ENCODE assay signal across 10 mouse cellular contexts in the genomic region with DNA sequence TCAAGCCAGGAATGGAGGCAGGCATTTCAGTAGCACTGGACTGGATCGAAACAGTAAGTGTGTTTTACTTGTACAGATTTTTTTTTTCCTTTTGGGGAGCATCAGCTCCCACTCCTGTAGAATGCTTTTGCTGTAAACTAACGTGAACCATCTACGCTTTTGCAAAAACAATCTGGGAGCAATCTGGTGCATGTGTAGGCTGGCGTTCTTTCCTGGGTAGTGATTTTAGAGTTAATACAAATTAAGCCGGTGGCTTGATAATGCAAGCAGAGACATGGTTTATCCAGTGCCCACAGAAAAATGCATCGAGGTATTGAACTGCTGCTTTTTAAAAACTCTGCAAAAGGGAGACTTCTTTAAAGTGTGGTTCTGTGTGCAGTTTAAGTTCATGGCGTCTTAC. TPM values are rescaled to one million over a fixed set of nuclear protein-coding genes. Genes with fewer than 3 reads are reported as not detected.
DNase-seq lines count a peak whose midpoint lies in the region; ATAC-seq and TF ChIP-seq lines count a peak whose summit lies in the region.
"Had no signal": no experiment of that assay in that cellular context is flagged by ENCODE, and none has a peak within 500 bp of the region (broad histone marks: within the 10 kb centered on the region; RNA-seq: fewer than 3 reads in every experiment).

No protein-coding gene starts in this region.

- DNase-seq in heart, adult 11 months, result no peak
- peak; percentile 88 for DNase-seq in midbrain, embryonic 11.5 days (ENCODE audit: low spot score, missing footprints)
- no peak for DNase-seq in midbrain, embryonic 10.5 days (ENCODE audit: low spot score)
- no peak for DNase-seq in limb, embryonic 10.5 days (ENCODE audit: low spot score)
- DNase-seq in stomach, postnatal 0 days (ENCODE audit: low spot score), result no peak
- no peak for DNase-seq in thymus, postnatal 10 days (ENCODE audit: low spot score in 2 of 2)
- DNase-seq in embryo, embryonic 9.5 days (ENCODE audit: extremely low spot score), result no peak
- DNase-seq: heart, postnatal 36 days had no signal

- no peaks in the 10 kb centered on the region for H3K27me3 ChIP-seq in heart, embryonic 11.5 days (ENCODE audit: control insufficient read depth, insufficient read depth, low read length)
- no peaks in the 10 kb centered on the region for H3K27me3 ChIP-seq in midbrain, embryonic 11.5 days (ENCODE audit: control insufficient read depth, insufficient read depth, low read length)
- H3K27me3 ChIP-seq in midbrain, embryonic 10.5 days (ENCODE audit: low read depth, poor library complexity, severe bottlenecking), result peaks cover 15% of the 10 kb centered on the region
- no peaks in the 10 kb centered on the region for H3K27me3 ChIP-seq in limb, embryonic 10.5 days (ENCODE audit: low read depth, poor library complexity, severe bottlenecking)
- no peaks in the 10 kb centered on the region for H3K27me3 ChIP-seq in stomach, postnatal 0 days (ENCODE audit: control insufficient read depth, insufficient read depth, low read length)

- H3K4me1 ChIP-seq in heart, embryonic 11.5 days (ENCODE audit: control insufficient read depth, insufficient read depth, low read length), result no peaks in the 10 kb centered on the region; the same call in 1 of the 2 replicates
- no peaks in the 10 kb centered on the region for H3K4me1 ChIP-seq in midbrain, embryonic 11.5 days (ENCODE audit: control insufficient read depth, insufficient read depth, low read length)
- H3K4me1 ChIP-seq in midbrain, embryonic 10.5 days, result peaks cover 30% of the 10 kb centered on the region
- peaks cover 47% of the 10 kb centered on the region for H3K4me1 ChIP-seq in limb, embryonic 10.5 days
- no peaks in the 10 kb centered on the region for H3K4me1 ChIP-seq in stomach, postnatal 0 days (replicated peaks; ENCODE audit: control insufficient read depth, insufficient read depth)

- no peaks in the 10 kb centered on the region for H3K9me3 ChIP-seq in heart, embryonic 11.5 days (replicated peaks; ENCODE audit: control insufficient read depth, low read length)
- no peaks in the 10 kb centered on the region for H3K9me3 ChIP-seq in midbrain, embryonic 11.5 days (ENCODE audit: control insufficient read depth, low read length)
- H3K9me3 ChIP-seq in midbrain, embryonic 10.5 days (replicated peaks), result no peaks in the 10 kb centered on the region
- no peaks in the 10 kb centered on the region for H3K9me3 ChIP-seq in limb, embryonic 10.5 days (replicated peaks)
- no peaks in the 10 kb centered on the region for H3K9me3 ChIP-seq in stomach, postnatal 0 days (ENCODE audit: control insufficient read depth, low read length)

- TF ChIP-seq EP300 in stomach, postnatal 0 days (optimal IDR thresholded peaks at IDR 0.05), result no peak

- no peak overlapping the region for H3K27ac ChIP-seq in heart, embryonic 11.5 days (ENCODE audit: low read depth, low read length)
- no peak overlapping the region for H3K27ac ChIP-seq in midbrain, embryonic 11.5 days (ENCODE audit: low read depth, low read length)
- H3K27ac ChIP-seq in midbrain, embryonic 10.5 days (replicated peaks), result no peak overlapping the region
- H3K27ac ChIP-seq in limb, embryonic 10.5 days, result peak overlapping the region; percentile 53; the same call in 1 of the 2 replicates
- H3K27ac ChIP-seq in stomach, postnatal 0 days (replicated peaks), result 0 out of 2 replicates have a peak overlapping the region, but pooled peaks have one; percentile 8

- H3K36me3 ChIP-seq in heart, embryonic 11.5 days (ENCODE audit: control insufficient read depth, insufficient read depth, low read length), result no peaks in the 10 kb centered on the region
- H3K36me3 ChIP-seq in midbrain, embryonic 11.5 days (ENCODE audit: control insufficient read depth, insufficient read depth, low read length), result no peaks in the 10 kb centered on the region
- H3K36me3 ChIP-seq in midbrain, embryonic 10.5 days, result no peaks in the 10 kb centered on the region
- no peaks in the 10 kb centered on the region for H3K36me3 ChIP-seq in limb, embryonic 10.5 days
- no peaks in the 10 kb centered on the region for H3K36me3 ChIP-seq in stomach, postnatal 0 days (ENCODE audit: control insufficient read depth, insufficient read depth, low read length)

- H3K9ac ChIP-seq in heart, embryonic 11.5 days (ENCODE audit: low read depth, low read length), result no peak overlapping the region
- no peak overlapping the region for H3K9ac ChIP-seq in midbrain, embryonic 11.5 days (ENCODE audit: low read length)
- no peak overlapping the region for H3K9ac ChIP-seq in stomach, postnatal 0 days (ENCODE audit: low read length)

- WGBS in heart, embryonic 11.5 days (ENCODE audit: insufficient replicate concordance), result 74% methylated on average over 7 of the region's 7 CpGs
- 71% methylated on average over 7 of the region's 7 CpGs for WGBS in midbrain, embryonic 11.5 days
- 66% methylated on average over 7 of the region's 7 CpGs for WGBS in midbrain, embryonic 10.5 days
- WGBS in limb, embryonic 10.5 days, result 72% methylated on average over 7 of the region's 7 CpGs
- 41% methylated on average over 7 of the region's 7 CpGs for WGBS in stomach, postnatal 0 days

- TF ChIP-seq CTCF in stomach, postnatal 0 days (IDR thresholded peaks at IDR 0.05; ENCODE audit: low read depth), result no peak

- H3K4me2 ChIP-seq in heart, embryonic 11.5 days, result no peak overlapping the region
- peak overlapping the region; percentile 24; the same call in 1 of the 2 replicates for H3K4me2 ChIP-seq in midbrain, embryonic 11.5 days
- H3K4me2 ChIP-seq in stomach, postnatal 0 days (replicated peaks; ENCODE audit: low read depth), result peak overlapping the region; percentile 38

- no peak for ATAC-seq in heart, embryonic 11.5 days (replicated peaks; ENCODE audit: insufficient number of reproducible peaks, low FRiP score, low TSS enrichment)
- no peak for ATAC-seq in midbrain, embryonic 11.5 days (ENCODE audit: low FRiP score)
- no peak for ATAC-seq in stomach, postnatal 0 days (ENCODE audit: low FRiP score, low TSS enrichment)

- 0 out of 2 replicates have a peak overlapping the region, but pooled peaks have one; percentile 5 for H3K4me3 ChIP-seq in heart, embryonic 11.5 days (ENCODE audit: low read depth, low read length)
- H3K4me3 ChIP-seq in midbrain, embryonic 11.5 days (ENCODE audit: low read depth, low read length), result no peak overlapping the region
- no peak overlapping the region; the same call in 1 of the 2 replicates for H3K4me3 ChIP-seq in midbrain, embryonic 10.5 days
- peak overlapping the region; percentile 33 for H3K4me3 ChIP-seq in limb, embryonic 10.5 days
- peak overlapping the region; percentile 10; the same call in 1 of the 2 replicates for H3K4me3 ChIP-seq in stomach, postnatal 0 days (ENCODE audit: low read depth, low read length)

RNA-seq across cellular contexts. Expression of a gene that starts 0.5 kb away (rescaled TPM):
- polyA plus RNA-seq in heart, embryonic 11.5 days (2014; fragmentation: Nextera tagmentation; extraction: Ambion mirVana), result 1.00 and 1.8 TPM in 2 replicates
- 6.4 and 6.6 TPM in 2 replicates for polyA plus RNA-seq in midbrain, embryonic 11.5 days (2014; fragmentation: Nextera tagmentation; extraction: Ambion mirVana)
- 11.6 and 14.3 TPM in 2 replicates for polyA plus RNA-seq in midbrain, embryonic 10.5 days (2016; fragmentation: Nextera tagmentation; extraction: Ambion mirVana)
- polyA plus RNA-seq in limb, embryonic 10.5 days (2016; fragmentation: Nextera tagmentation; extraction: Ambion mirVana), result 5.8 and 11.1 TPM in 2 replicates
- polyA plus RNA-seq in stomach, postnatal 0 days (2015; fragmentation: Nextera tagmentation; extraction: Ambion mirVana), result 3.2 and 4.5 TPM in 2 replicates
- polyA plus RNA-seq: liver, adult 2 months had no signal

Comparison
In these comparisons a context has a peak if more than half of its experiments do, and no peak if none do; other contexts are left out.
1. H3K27ac ChIP-seq: peak in limb, embryonic 10.5 days (single experiment) and stomach, postnatal 0 days (single experiment); none in heart, embryonic 11.5 days (single experiment), midbrain, embryonic 11.5 days (single experiment) and midbrain, embryonic 10.5 days (single experiment).
2. H3K4me3 ChIP-seq: peak in heart, embryonic 11.5 days (single experiment), limb, embryonic 10.5 days (single experiment) and stomach, postnatal 0 days (single experiment); none in midbrain, embryonic 11.5 days (single experiment) and midbrain, embryonic 10.5 days (single experiment).